Mouse (Mus musculus) C2C12 (cell line): ENCODE measurements around the gene Ptms. TPM values are rescaled to one million over a fixed set of nuclear protein-coding genes. Genes with fewer than 3 reads are reported as not detected.
"Not testable (repeated sequence)": the region's sequence is repeated elsewhere in the genome, so short reads cannot be mapped to it uniquely, and the experiment has no call there.

Experiments
- H3K27me3 ChIP-seq: one replicate; pipeline ENCODE4 v1.6.1; 2011; ENCODE audit not compliant: control insufficient read depth, insufficient read depth, insufficient read length
- H3K36me3 ChIP-seq: one replicate; pipeline ENCODE4 v1.6.1; 2011; ENCODE audit not compliant: control insufficient read depth, insufficient read depth
- H3K4me3 ChIP-seq: one replicate; pipeline ENCODE4 v1.5.1; 2011; ENCODE audit warnings: mild to moderate bottlenecking, control low read depth; ENCODE audit not compliant: poor library complexity, insufficient read depth, severe bottlenecking
- H3K79me2 ChIP-seq: one replicate; pipeline ENCODE4 v1.6.1; 2011; ENCODE audit not compliant: control insufficient read depth, insufficient read depth
- H3K79me3 ChIP-seq: one replicate; pipeline ENCODE4 v1.6.1; 2011; ENCODE audit warnings: low read depth, control low read depth
- H3ac ChIP-seq: one replicate; pipeline ENCODE3; 2011; ENCODE audit warnings: low read depth; ENCODE audit not compliant: control insufficient read depth, insufficient read length
- CEBPB ChIP-seq: IDR thresholded peaks from one replicate; pipeline ENCODE4 v1.6.1; 2011; ENCODE audit warnings: low read depth, mild to moderate bottlenecking, control low read depth, moderate library complexity
- CTCF ChIP-seq: IDR thresholded peaks from one replicate; pipeline ENCODE4 v1.5.1; 2011; ENCODE audit not compliant: control insufficient read depth, insufficient read depth, insufficient read length
- FOSL1 ChIP-seq: IDR thresholded peaks from one replicate; pipeline ENCODE4 v1.8.0; 2011; ENCODE audit warnings: mild to moderate bottlenecking, low read length; ENCODE audit not compliant: poor library complexity, insufficient read depth, severe bottlenecking
- MAX ChIP-seq: IDR thresholded peaks from one replicate; pipeline ENCODE4 v1.6.1; 2011; ENCODE audit warnings: mild to moderate bottlenecking, control low read depth
- MYOD1 ChIP-seq: IDR thresholded peaks from one replicate; pipeline ENCODE4 v1.6.1; 2011; ENCODE audit warnings: low read depth; ENCODE audit not compliant: control insufficient read depth, insufficient read length
- MYOG ChIP-seq: IDR thresholded peaks from one replicate; pipeline ENCODE4 v1.6.1; 2011; ENCODE audit not compliant: control insufficient read depth, insufficient read length; ENCODE audit errors: extremely low read depth
- USF1 ChIP-seq: IDR thresholded peaks from one replicate; pipeline ENCODE4 v1.6.1; 2011; ENCODE audit warnings: low read depth, mild to moderate bottlenecking, control low read depth, moderate library complexity
- polyA plus RNA-seq: library from polyadenylated mRNA; unstranded; fragments of >200 nt; fragmentation: generic; extraction: Trizol; gene quantifications from one replicate; pipeline ENCODE4 v1.2.1, GENCODE M21; 2012; ENCODE audit warnings: missing spikeins

Ptms gene
- polyA plus RNA-seq, 1 experiment = 1,903 TPM

DNA sequence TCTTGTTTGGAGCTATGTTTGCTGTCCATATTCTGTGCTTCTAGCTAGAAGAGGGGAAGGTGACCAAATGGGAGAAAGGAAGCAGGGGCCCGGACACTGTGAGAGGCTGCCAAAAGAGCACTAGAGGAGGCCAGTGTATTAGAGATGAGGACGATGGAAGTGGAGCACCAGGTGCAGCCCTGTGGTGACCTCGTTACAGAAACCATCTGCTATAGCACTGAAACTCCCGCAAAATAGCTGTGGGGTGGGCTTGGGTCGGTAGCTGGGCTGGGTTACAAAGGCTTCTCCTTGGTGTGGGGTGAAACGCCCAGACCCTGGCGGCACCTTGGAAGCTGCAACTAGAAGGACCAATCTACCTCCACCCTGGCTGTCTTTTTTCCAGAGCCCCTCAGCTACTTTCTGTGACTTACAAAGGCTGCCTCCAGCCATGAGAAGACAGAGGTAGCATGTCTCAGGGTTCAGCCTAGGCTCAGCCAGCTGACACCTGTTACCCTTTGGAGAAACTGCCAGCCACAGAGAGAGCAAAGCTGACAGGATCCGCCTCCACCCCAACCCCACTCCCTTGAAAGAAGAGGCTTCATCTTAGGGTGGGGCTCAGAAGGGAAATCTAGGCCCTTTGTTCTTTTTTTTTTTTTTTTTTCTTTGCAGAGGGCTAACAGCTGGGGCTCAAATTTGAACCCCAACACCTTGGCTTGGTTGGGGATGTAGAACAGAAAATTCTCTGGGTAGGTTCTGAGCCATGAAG, 19.7 kb downstream of the Ptms start:
- H3ac ChIP-seq = no peak overlapping the region
- no peak overlapping the region for H3K4me3 ChIP-seq
- H3K79me3 ChIP-seq = no peaks in the 10 kb centered on the region
- no peaks in the 10 kb centered on the region for H3K79me2 ChIP-seq
- H3K27me3 ChIP-seq = no peaks in the 10 kb centered on the region
- H3K36me3 ChIP-seq = no peaks in the 10 kb centered on the region
- TF ChIP-seq FOSL1 = no peak
- no peak for TF ChIP-seq MYOG
- no peak for TF ChIP-seq CEBPB
- no peak for TF ChIP-seq MAX
- no peak for TF ChIP-seq MYOD1
- TF ChIP-seq CTCF = no peak
- no peak for TF ChIP-seq USF1

DNA sequence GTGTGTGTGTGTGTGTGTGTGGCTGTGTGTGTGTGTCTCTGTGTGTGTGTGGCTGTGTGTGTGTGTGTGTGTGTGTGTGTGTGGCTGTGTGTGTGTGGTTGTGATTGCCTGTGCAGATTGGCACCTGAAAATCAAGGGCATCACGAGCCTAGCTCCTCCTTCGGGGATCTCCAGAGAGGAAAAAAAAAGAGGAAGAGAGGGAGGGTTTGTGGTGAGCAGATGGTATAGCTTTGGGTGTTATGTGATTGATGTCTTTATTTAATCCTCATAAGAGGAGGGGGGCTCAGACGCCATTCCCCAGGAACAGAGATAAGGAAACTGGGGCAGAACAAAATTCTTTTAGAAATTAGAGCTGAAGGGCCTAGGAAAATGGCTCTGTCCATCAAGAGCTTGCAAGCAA, 21.5 kb downstream of the Ptms start:
- Histone ChIP-seq H3ac (no peak overlapping the region), H3K27me3 (no peaks in the 10 kb centered on the region), H3K36me3 (no peaks in the 10 kb centered on the region), H3K79me3 (no peaks in the 10 kb centered on the region), H3K79me2 (no peaks in the 10 kb centered on the region), H3K4me3 (no peak overlapping the region)
- TF ChIP-seq CTCF (no peak), MYOD1 (no peak), MAX (no peak), CEBPB (no peak), FOSL1 (no peak), MYOG (no peak), USF1 (no peak)

DNA sequence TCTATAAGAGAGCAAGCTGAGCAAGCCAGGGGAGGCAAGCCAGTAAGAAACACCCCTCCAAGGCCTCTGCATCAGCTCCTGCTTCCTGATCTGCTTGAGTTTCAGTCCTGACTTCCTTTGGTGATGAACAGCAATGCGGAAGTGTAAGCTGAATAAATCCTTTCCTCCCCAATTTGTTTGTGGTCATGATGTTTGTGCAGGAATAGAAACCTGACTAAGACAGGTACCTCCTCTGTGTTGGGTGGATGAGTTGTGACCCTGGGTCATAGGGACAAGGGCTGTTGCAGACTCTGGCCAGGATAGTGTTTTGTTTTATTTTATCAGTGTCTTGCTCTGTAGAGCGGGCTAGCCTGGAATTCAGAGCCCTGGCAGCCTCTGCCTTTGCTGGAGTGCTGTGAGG, 25.8 kb downstream of the Ptms start:
- peaks cover 10% of the 10 kb centered on the region for H3K27me3 ChIP-seq
- not testable (repeated sequence) for H3K36me3 ChIP-seq, H3ac ChIP-seq, H3K79me3 ChIP-seq, H3K4me3 ChIP-seq, H3K79me2 ChIP-seq

DNA sequence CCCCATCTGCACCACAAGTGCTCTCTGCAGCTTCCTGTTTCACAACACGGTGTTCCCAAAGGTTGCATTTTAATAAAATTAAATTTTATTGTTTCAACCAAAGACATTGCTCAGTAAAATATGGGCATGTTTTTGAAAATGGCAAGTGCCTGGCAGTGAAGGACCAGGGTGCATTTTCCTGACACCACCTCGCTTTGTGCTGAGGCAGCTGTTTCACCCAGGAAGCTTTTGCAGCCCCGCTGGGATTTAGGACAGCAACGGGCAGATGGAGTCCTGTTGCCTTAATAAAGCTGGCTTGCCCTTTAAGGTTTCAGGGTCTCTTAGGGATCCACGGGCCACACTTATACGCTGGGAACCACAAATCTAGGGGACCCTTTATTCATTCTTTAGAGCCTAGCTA, 28.9 kb downstream of the Ptms start:
- H3K79me2 ChIP-seq = no peaks in the 10 kb centered on the region
- no peaks in the 10 kb centered on the region for H3K36me3 ChIP-seq

DNA sequence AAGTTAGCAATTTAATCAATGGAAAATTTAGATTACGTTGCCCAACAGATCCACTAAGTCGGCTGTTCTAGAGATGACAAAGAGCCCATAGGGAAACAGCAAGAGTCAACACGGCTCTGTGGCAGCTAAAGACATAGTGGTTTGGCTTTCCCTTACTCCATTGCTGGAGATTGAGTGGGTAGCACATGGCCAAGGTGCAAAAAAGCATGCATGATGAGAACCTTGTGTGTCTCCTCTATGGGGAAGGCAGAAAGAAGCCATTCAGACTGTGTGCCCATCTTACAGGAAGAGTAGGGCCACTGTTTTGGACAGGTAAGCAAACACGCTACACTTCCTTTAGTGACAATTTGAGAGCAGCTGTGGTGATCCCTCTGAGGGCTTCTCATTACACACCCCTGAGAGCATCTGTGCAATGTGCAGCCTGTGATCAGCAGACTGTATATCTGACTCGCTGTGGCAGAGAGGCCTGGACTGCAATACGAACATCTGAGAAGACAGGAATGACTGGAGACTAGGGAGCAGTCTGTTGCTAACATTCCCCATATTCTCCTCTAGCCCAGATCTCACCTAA, 31.3 kb downstream of the Ptms start:
- TF ChIP-seq MAX (no peak), MYOG (no peak), MYOD1 (no peak), FOSL1 (no peak), USF1 (no peak), CEBPB (no peak), CTCF (no peak)

More for the DNA sequence above, 28.9 kb downstream of the Ptms start:
- Histone ChIP-seq H3K4me3 (no peak overlapping the region), H3K27me3 (peaks cover 26% of the 10 kb centered on the region), H3K79me3 (no peaks in the 10 kb centered on the region), H3ac (no peak overlapping the region)
- TF ChIP-seq USF1 (no peak), MYOG (no peak), MYOD1 (no peak), CTCF (no peak), MAX (no peak), CEBPB (no peak), FOSL1 (no peak)

DNA sequence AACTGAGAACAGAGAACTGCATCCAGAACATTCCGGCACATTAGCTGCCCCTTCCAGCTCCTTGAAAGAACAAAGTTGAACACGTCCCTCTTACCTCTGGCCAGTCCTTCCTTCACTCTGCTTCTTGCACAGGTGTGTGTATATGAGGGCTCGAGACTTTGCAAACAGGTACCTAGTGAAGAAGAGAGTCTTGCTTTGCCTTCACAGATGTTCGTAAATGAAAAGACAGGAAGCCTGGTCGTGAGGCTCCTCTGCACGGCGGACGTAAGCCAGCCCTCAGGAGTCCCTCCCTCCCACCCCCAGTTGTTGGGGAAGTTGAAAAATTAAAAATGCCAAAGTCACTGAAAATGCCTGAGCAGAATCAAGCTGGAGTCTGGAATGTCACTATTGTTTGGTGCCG, 31.9 kb downstream of the Ptms start, which contains the start of gene Cd4:
Gene Cd4, minus strand, starts transcription at position 236 of the 400 bp plus-strand sequence.
- no peak within 1 kb of the TSS for H3ac ChIP-seq
- H3K79me3 ChIP-seq = no peaks in the 10 kb centered on the region
- peaks cover 38% of the 10 kb centered on the region for H3K27me3 ChIP-seq
- TF ChIP-seq MAX = no peak
- TF ChIP-seq MYOD1 = no peak
- TF ChIP-seq FOSL1 = no peak
- no peak for TF ChIP-seq USF1
- TF ChIP-seq MYOG = no peak
- TF ChIP-seq CEBPB = no peak
- no peak for TF ChIP-seq CTCF
- H3K79me2 ChIP-seq = no peaks in the 10 kb centered on the region
- no peaks in the 10 kb centered on the region for H3K36me3 ChIP-seq
- H3K4me3 ChIP-seq = no peak within 1 kb of the TSS

More for the DNA sequence above, 31.3 kb downstream of the Ptms start:
- H3K79me3 ChIP-seq = no peaks in the 10 kb centered on the region
- no peak overlapping the region for H3ac ChIP-seq
- peaks cover 31% of the 10 kb centered on the region for H3K27me3 ChIP-seq
- no peaks in the 10 kb centered on the region for H3K36me3 ChIP-seq
- H3K4me3 ChIP-seq = no peak overlapping the region
- H3K79me2 ChIP-seq = no peaks in the 10 kb centered on the region
